Mouse (Mus musculus) midbrain, embryonic 15.5 days (tissue): ENCODE data around the gene Gfer. TPM values are rescaled to one million over a fixed set of nuclear protein-coding genes. Genes with fewer than 3 reads are reported as not detected.

Source experiments
- ATAC-seq: fragments of 200-750 bp; cut with Nextera tagmentation; replicated peaks from 2 replicates; pipeline ENCODE4 v1.8.0; 2017; ENCODE audit warnings: moderate TSS enrichment
- H3K27ac ChIP-seq: fragments of 300-500 bp; sonication (generic); 2 replicates; pipeline ENCODE4 v1.5.1; 2015; ENCODE audit warnings: mild to moderate bottlenecking, inconsistent platforms
- H3K27me3 ChIP-seq: fragments of 300-500 bp; sonication (generic); replicated peaks from 2 replicates; pipeline ENCODE4 v1.6.1; 2015; ENCODE audit warnings: inconsistent platforms
- H3K36me3 ChIP-seq: fragments of 300-500 bp; sonication (generic); replicated peaks from 2 replicates; pipeline ENCODE4 v1.6.1; 2015; ENCODE audit warnings: inconsistent platforms
- H3K4me1 ChIP-seq: fragments of 300-500 bp; sonication (generic); 2 replicates; pipeline ENCODE4 v1.6.1; 2015; ENCODE audit warnings: inconsistent platforms
- H3K4me2 ChIP-seq: fragments of 300-500 bp; sonication (generic); 2 replicates; pipeline ENCODE4 v1.6.1; 2015; ENCODE audit warnings: inconsistent platforms, mild to moderate bottlenecking, moderate library complexity
- H3K4me3 ChIP-seq: fragments of 300-500 bp; sonication (generic); 2 replicates; pipeline ENCODE4 v1.5.1; 2015; ENCODE audit warnings: mild to moderate bottlenecking, inconsistent platforms
- H3K9ac ChIP-seq: fragments of 300-500 bp; sonication (generic); 2 replicates; pipeline ENCODE4 v1.6.1; 2015; ENCODE audit warnings: mild to moderate bottlenecking, inconsistent platforms
- H3K9me3 ChIP-seq: fragments of 300-500 bp; sonication (generic); 2 replicates; pipeline ENCODE4 v1.6.1; 2016; ENCODE audit warnings: inconsistent platforms
- WGBS: fragments of 180-500 bp; shearing (Covaris S2); methylation state at CpG from one replicate; pipeline ENCODE4 v1.1.7; 2015; ENCODE audit warnings: mixed read lengths; 5-methylcytosine and 5-hydroxymethylcytosine counted together
- polyA plus RNA-seq: library from polyadenylated mRNA; unstranded; fragments of >200 nt; fragmentation: Nextera tagmentation; extraction: Ambion mirVana; gene quantifications from 2 replicates; pipeline ENCODE4 v1.2.1, GENCODE M21; 2015

The Gfer gene
- polyA plus RNA-seq, 1 experiment from 2014 or later = 39.2 TPM

GRCm38 (mm10) chr17:24651835-24652234, 44.1 kb downstream of the Gfer start:
- no peak overlapping the region for H3K27ac ChIP-seq
- no peak for ATAC-seq
- no peak overlapping the region for H3K4me3 ChIP-seq
- no peaks in the 10 kb centered on the region for H3K9me3 ChIP-seq
- no peak overlapping the region for H3K9ac ChIP-seq
- H3K36me3 ChIP-seq = no peaks in the 10 kb centered on the region
- peaks cover 4% of the 10 kb centered on the region; the same call in 1 of the 2 replicates for H3K27me3 ChIP-seq
- WGBS = 72% methylated on average over 3 of the region's 3 CpGs
- H3K4me1 ChIP-seq = peaks cover 18% of the 10 kb centered on the region
- H3K4me2 ChIP-seq = no peak overlapping the region

GRCm38 (mm10) chr17:24650766-24651165, 45.2 kb downstream of the Gfer start:
- Histone ChIP-seq H3K4me3 (peak overlapping the region; percentile 81), H3K9me3 (no peaks in the 10 kb centered on the region), H3K4me2 (peak overlapping the region; percentile 93), H3K4me1 (peaks cover 18% of the 10 kb centered on the region), H3K9ac (peak overlapping the region; percentile 85; the same call in 1 of the 2 replicates), H3K36me3 (no peaks in the 10 kb centered on the region), H3K27ac (no peak overlapping the region), H3K27me3 (0 out of 2 replicates have a peak, but pooled peaks cover 3% of the 10 kb centered on the region)
- ATAC-seq = no peak
- 74% methylated on average over 4 of the region's 4 CpGs for WGBS

- 1% methylated on average over 34 of the region's 41 CpGs for WGBS
- ATAC-seq = peak; percentile 77
Observed at GRCm38 (mm10) chr17:24650070-24650616, 45.8 kb downstream of the Gfer start, which contains the start of gene Slc9a3r2. Slc9a3r2 (minus strand) TSS chr17:24650327.

GRCm38 (mm10) chr17:24649581-24650069, 46.3 kb downstream of the Gfer start:
- Histone ChIP-seq H3K36me3 (no peaks in the 10 kb centered on the region), H3K9ac (peak overlapping the region; percentile 85), H3K9me3 (no peaks in the 10 kb centered on the region), H3K4me1 (peaks cover 18% of the 10 kb centered on the region), H3K4me2 (peak overlapping the region; percentile 93), H3K27me3 (0 out of 2 replicates have a peak, but pooled peaks cover 3% of the 10 kb centered on the region), H3K27ac (peak overlapping the region; percentile 71), H3K4me3 (peak overlapping the region; percentile 81)
- WGBS = under 1% methylated on average over 35 of the region's 35 CpGs
- ATAC-seq = peak; percentile 65

More at GRCm38 (mm10) chr17:24650070-24650616, 45.8 kb downstream of the Gfer start, which contains the start of gene Slc9a3r2:
- H3K36me3 ChIP-seq = no peaks in the 10 kb centered on the region
- H3K4me1 ChIP-seq = peaks cover 18% of the 10 kb centered on the region
- H3K27me3 ChIP-seq = 0 out of 2 replicates have a peak, but pooled peaks cover 3% of the 10 kb centered on the region
- H3K27ac ChIP-seq = peak within 1 kb of the TSS; percentile 71
- H3K4me3 ChIP-seq = peak within 1 kb of the TSS; percentile 81
- peak within 1 kb of the TSS; percentile 85 for H3K9ac ChIP-seq
- peak within 1 kb of the TSS; percentile 93 for H3K4me2 ChIP-seq
- H3K9me3 ChIP-seq = no peaks in the 10 kb centered on the region

GRCm38 (mm10) chr17:24648731-24649377, 47.1 kb downstream of the Gfer start:
- H3K4me2 ChIP-seq = peak overlapping the region; percentile 93
- no peak overlapping the region for H3K27ac ChIP-seq
- 75% methylated on average over 10 of the region's 10 CpGs for WGBS
- H3K9ac ChIP-seq = peak overlapping the region; percentile 85; the same call in 1 of the 2 replicates
- H3K4me1 ChIP-seq = peaks cover 17% of the 10 kb centered on the region
- ATAC-seq = no peak
- H3K9me3 ChIP-seq = no peaks in the 10 kb centered on the region
- H3K27me3 ChIP-seq = 0 out of 2 replicates have a peak, but pooled peaks cover 3% of the 10 kb centered on the region
- H3K4me3 ChIP-seq = peak overlapping the region; percentile 81
- no peaks in the 10 kb centered on the region for H3K36me3 ChIP-seq

- 75% methylated on average over 11 of the region's 11 CpGs for WGBS
- no peak overlapping the region for H3K9ac ChIP-seq
Observed at GRCm38 (mm10) chr17:24647493-24647892, 48.5 kb downstream of the Gfer start.

GRCm38 (mm10) chr17:24646381-24646780, 49.6 kb downstream of the Gfer start:
- Histone ChIP-seq H3K27me3 (0 out of 2 replicates have a peak, but pooled peaks cover 3% of the 10 kb centered on the region), H3K9ac (no peak overlapping the region), H3K4me1 (peaks cover 15% of the 10 kb centered on the region), H3K9me3 (no peaks in the 10 kb centered on the region), H3K4me2 (no peak overlapping the region), H3K27ac (no peak overlapping the region), H3K36me3 (no peaks in the 10 kb centered on the region), H3K4me3 (no peak overlapping the region)
- WGBS = 90% methylated on average over 4 of the region's 4 CpGs
- ATAC-seq = no peak

More at GRCm38 (mm10) chr17:24647493-24647892, 48.5 kb downstream of the Gfer start:
- no peaks in the 10 kb centered on the region for H3K9me3 ChIP-seq
- H3K4me3 ChIP-seq = no peak overlapping the region
- ATAC-seq = no peak
- no peak overlapping the region for H3K4me2 ChIP-seq
- no peak overlapping the region for H3K27ac ChIP-seq
- H3K27me3 ChIP-seq = 0 out of 2 replicates have a peak, but pooled peaks cover 3% of the 10 kb centered on the region
- H3K4me1 ChIP-seq = peaks cover 15% of the 10 kb centered on the region
- H3K36me3 ChIP-seq = no peaks in the 10 kb centered on the region

- H3K9me3 ChIP-seq = no peaks in the 10 kb centered on the region
- H3K27me3 ChIP-seq = no peaks in the 10 kb centered on the region
- peaks cover 15% of the 10 kb centered on the region for H3K4me1 ChIP-seq
- no peak overlapping the region for H3K4me3 ChIP-seq
- WGBS = 81% methylated on average over 3 of the region's 3 CpGs
- no peak overlapping the region; the same call in 1 of the 2 replicates for H3K27ac ChIP-seq
- H3K36me3 ChIP-seq = no peaks in the 10 kb centered on the region
- H3K4me2 ChIP-seq = no peak overlapping the region
- ATAC-seq = no peak
- no peak overlapping the region for H3K9ac ChIP-seq
Observed at GRCm38 (mm10) chr17:24645916-24646315, 50.0 kb downstream of the Gfer start.

GRCm38 (mm10) chr17:24644875-24645721, 50.9 kb downstream of the Gfer start:
- Histone ChIP-seq H3K4me3 (no peak overlapping the region), H3K9me3 (no peaks in the 10 kb centered on the region), H3K9ac (no peak overlapping the region), H3K27ac (peak overlapping the region; percentile 34), H3K27me3 (no peaks in the 10 kb centered on the region), H3K36me3 (no peaks in the 10 kb centered on the region), H3K4me1 (peaks cover 10% of the 10 kb centered on the region), H3K4me2 (no peak overlapping the region)
- ATAC-seq = no peak
- WGBS = 71% methylated on average over 9 of the region's 9 CpGs

GRCm38 (mm10) chr17:24644030-24644715, 51.8 kb downstream of the Gfer start:
- no peak for ATAC-seq
- Histone ChIP-seq H3K9me3 (no peaks in the 10 kb centered on the region), H3K27ac (peak overlapping the region; percentile 34; the same call in 1 of the 2 replicates), H3K36me3 (peaks cover 4% of the 10 kb centered on the region; the same call in 1 of the 2 replicates), H3K4me1 (peaks cover 5% of the 10 kb centered on the region), H3K27me3 (no peaks in the 10 kb centered on the region), H3K4me2 (no peak overlapping the region), H3K9ac (no peak overlapping the region), H3K4me3 (no peak overlapping the region)
- WGBS = 53% methylated on average over 7 of the region's 7 CpGs
